Mouse (Mus musculus): ENCODE data around the gene Doc2a. TPM values are rescaled to one million over a fixed set of nuclear protein-coding genes. Genes with fewer than 3 reads are reported as not detected.
A peak's percentile ranks its signal among the peaks of the same experiment; 100 is the strongest.

The Doc2a gene
- polyA plus RNA-seq, 1 experiment = not detected

DNA sequence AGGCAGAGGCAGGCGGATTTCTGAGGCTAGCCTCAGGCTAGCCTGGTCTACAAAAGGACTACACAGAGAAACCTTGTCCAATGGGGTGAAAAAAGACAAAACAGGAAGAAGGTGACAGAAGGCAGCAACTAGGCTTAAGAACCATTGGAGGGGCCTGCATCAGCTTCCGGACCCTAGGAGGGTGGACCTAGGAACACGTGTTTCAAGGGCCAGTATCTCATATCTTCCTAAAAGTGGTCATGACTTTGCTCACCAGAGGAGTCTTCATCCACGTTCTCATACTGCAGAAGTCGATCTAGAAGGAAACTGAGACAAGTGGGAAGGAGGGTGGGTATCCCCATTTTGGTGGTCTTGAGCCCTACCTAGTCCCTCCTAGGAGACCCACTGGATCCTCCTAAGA, 13.8 kb downstream of the Doc2a start:
- H3K36me3 ChIP-seq (ENCODE audit: control insufficient read depth, insufficient read depth) = no peaks in the 10 kb centered on the region
- no peaks in the 10 kb centered on the region for H3K27me3 ChIP-seq (ENCODE audit: control insufficient read depth, insufficient read depth, insufficient read length)
- H3ac ChIP-seq (ENCODE audit: control insufficient read depth, insufficient read length) = peak overlapping the region; percentile 47
- TF ChIP-seq POLR2AphosphoS2 (IDR thresholded peaks at IDR 0.05; ENCODE audit: insufficient read length, low read depth) (no peak), REST (IDR thresholded peaks at IDR 0.05; ENCODE audit: insufficient read depth, insufficient read length) (no peak), SRF (IDR thresholded peaks at IDR 0.05; ENCODE audit: control insufficient read depth, insufficient read length, low read depth) (no peak), MYOD1 (IDR thresholded peaks at IDR 0.05; ENCODE audit: control insufficient read depth in 1 of 3, insufficient read length in 2 of 3, low read depth in 2 of 3) (no peak), POLR2A (IDR thresholded peaks at IDR 0.05; ENCODE audit: insufficient read length, low read depth) (no peak), CEBPB (IDR thresholded peaks at IDR 0.05; ENCODE audit: insufficient read depth, poor library complexity, severe bottlenecking) (no peak), TCF12 (IDR thresholded peaks at IDR 0.05; ENCODE audit: insufficient read depth, poor library complexity, severe bottlenecking) (no peak), MYOG (IDR thresholded peaks at IDR 0.05; ENCODE audit: control insufficient read depth in 1 of 3, insufficient read depth in 1 of 3, insufficient read length in 2 of 3, low read depth in 2 of 3) (no peak), E2F4 (IDR thresholded peaks at IDR 0.05; ENCODE audit: insufficient read depth) (no peak), MAX (IDR thresholded peaks at IDR 0.05; ENCODE audit: low read depth) (no peak), USF1 (IDR thresholded peaks at IDR 0.05; ENCODE audit: low read depth) (no peak), TCF3 (IDR thresholded peaks at IDR 0.05; ENCODE audit: insufficient read length, low read depth) (no peak)
- peak overlapping the region; percentile 89 for H3K4me3 ChIP-seq
- H3K79me2 ChIP-seq (ENCODE audit: control insufficient read depth, insufficient read depth) = peaks cover 12% of the 10 kb centered on the region
- H3K4me2 ChIP-seq (ENCODE audit: low read depth) = peak overlapping the region; percentile 87

DNA sequence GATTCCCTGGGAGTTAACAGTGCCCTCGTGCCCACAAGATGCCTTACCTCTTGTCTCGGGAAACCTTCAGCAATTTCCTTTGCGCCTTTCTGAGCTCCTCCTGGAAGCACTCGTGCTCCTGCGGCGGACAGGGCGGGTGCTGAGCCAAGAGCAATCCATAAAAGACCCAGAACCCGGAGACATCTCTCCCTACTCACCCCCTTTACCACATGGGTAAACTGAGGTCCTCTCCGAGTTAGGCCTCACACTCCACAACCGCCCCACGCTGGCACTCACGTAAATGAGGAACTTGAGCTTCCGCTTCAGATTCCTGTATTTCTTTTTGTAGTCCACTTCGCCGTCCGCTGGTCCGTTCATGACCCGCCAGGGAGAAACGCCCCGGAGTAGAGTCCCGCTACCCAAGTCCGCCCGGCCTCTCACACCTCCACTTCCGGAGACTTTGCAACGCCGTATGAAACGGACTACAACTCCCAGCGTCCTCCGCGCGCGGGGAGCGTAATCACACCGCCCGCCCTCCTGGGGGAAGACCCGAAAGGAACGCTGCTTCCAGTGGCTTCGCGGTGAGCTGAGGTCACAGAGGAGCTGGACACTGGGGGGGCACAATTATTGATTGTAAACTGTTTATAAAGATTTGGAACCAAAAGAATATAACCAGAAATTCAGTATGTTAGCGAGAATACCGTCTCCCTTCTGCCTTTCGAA, 14.4 kb downstream of the Doc2a start, which contains the start of gene Hirip3:
Hirip3 (plus strand) TSS at position 544 of the 702 bp plus-strand sequence.
- H3ac ChIP-seq (ENCODE audit: control insufficient read depth, insufficient read length) = peak within 1 kb of the TSS; percentile 47
- H3K4me2 ChIP-seq (ENCODE audit: low read depth) = peak within 1 kb of the TSS; percentile 92
- H3K79me2 ChIP-seq (ENCODE audit: control insufficient read depth, insufficient read depth) = peaks cover 12% of the 10 kb centered on the region
- TF ChIP-seq MYOG (IDR thresholded peaks at IDR 0.05; ENCODE audit: control insufficient read depth in 1 of 3, insufficient read depth in 1 of 3, insufficient read length in 2 of 3, low read depth in 2 of 3) = no peak
- no peak for TF ChIP-seq TCF12 (IDR thresholded peaks at IDR 0.05; ENCODE audit: insufficient read depth, poor library complexity, severe bottlenecking)
- peak; percentile 77 for TF ChIP-seq POLR2A (IDR thresholded peaks at IDR 0.05; ENCODE audit: insufficient read length, low read depth)
- TF ChIP-seq MYOD1 (IDR thresholded peaks at IDR 0.05; ENCODE audit: control insufficient read depth in 1 of 3, insufficient read length in 2 of 3, low read depth in 2 of 3) = no peak
- peak; percentile 81 for TF ChIP-seq POLR2AphosphoS2 (IDR thresholded peaks at IDR 0.05; ENCODE audit: insufficient read length, low read depth)
- no peaks in the 10 kb centered on the region for H3K27me3 ChIP-seq (ENCODE audit: control insufficient read depth, insufficient read depth, insufficient read length)
- peak within 1 kb of the TSS; percentile 89 for H3K4me3 ChIP-seq
- H3K36me3 ChIP-seq (ENCODE audit: control insufficient read depth, insufficient read depth) = no peaks in the 10 kb centered on the region

DNA sequence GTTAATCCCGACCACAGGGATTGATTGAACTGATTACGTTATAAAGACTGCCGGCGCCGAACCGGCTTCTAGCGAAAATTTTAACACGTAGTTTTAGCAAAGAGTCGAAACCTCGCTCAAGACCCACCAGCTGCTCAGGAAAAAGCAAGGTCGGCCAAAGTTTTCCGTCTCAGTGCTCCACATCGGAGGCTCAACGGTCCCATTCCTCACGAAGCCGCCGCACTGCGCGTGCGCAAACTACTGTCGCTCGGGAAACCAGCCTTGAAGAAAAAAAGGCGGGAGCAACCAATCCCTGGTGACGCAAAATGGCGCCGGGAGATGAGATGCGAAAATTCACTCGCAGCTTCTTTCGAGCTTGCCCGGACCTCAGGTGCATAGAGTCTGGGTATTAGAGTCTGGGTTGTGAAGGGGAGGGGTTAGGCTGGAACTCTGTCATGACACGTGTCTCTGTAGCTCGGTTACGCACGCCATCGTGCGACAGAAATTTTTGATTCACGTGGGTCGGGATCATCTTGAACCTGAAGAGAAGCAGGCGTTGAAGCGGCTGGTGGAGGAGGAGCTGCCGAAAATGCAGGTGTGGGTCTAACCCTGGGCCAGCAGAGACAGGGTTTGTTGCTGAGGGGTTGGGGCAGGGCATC, 15.1 kb downstream of the Doc2a start, which contains the start of gene Ino80e:
Ino80e (minus strand) TSS at position 231 of the 638 bp plus-strand sequence.
- H3K36me3 ChIP-seq (ENCODE audit: control insufficient read depth, insufficient read depth) = no peaks in the 10 kb centered on the region
- H3K79me2 ChIP-seq (ENCODE audit: control insufficient read depth, insufficient read depth) = peaks cover 12% of the 10 kb centered on the region
- no peaks in the 10 kb centered on the region for H3K27me3 ChIP-seq (ENCODE audit: control insufficient read depth, insufficient read depth, insufficient read length)
- peak within 1 kb of the TSS; percentile 92 for H3K4me2 ChIP-seq (ENCODE audit: low read depth)
- peak within 1 kb of the TSS; percentile 89 for H3K4me3 ChIP-seq
- H3ac ChIP-seq (ENCODE audit: control insufficient read depth, insufficient read length) = peak within 1 kb of the TSS; percentile 47
- peak; percentile 39 for TF ChIP-seq E2F4 (IDR thresholded peaks at IDR 0.05; ENCODE audit: insufficient read depth)
- TF ChIP-seq USF1 (IDR thresholded peaks at IDR 0.05; ENCODE audit: low read depth) = no peak
- TF ChIP-seq POLR2A (IDR thresholded peaks at IDR 0.05; ENCODE audit: insufficient read length, low read depth) = peak; percentile 43
- peak; percentile 63 for TF ChIP-seq POLR2AphosphoS2 (IDR thresholded peaks at IDR 0.05; ENCODE audit: insufficient read length, low read depth)
- no peak for TF ChIP-seq MYOD1 (IDR thresholded peaks at IDR 0.05; ENCODE audit: control insufficient read depth in 1 of 3, insufficient read length in 2 of 3, low read depth in 2 of 3)
- no peak for TF ChIP-seq REST (IDR thresholded peaks at IDR 0.05; ENCODE audit: insufficient read depth, insufficient read length)

- peak overlapping the region; percentile 47 for H3ac ChIP-seq (ENCODE audit: control insufficient read depth, insufficient read length)
- H3K4me2 ChIP-seq (ENCODE audit: low read depth) = no peak overlapping the region
- H3K36me3 ChIP-seq (ENCODE audit: control insufficient read depth, insufficient read depth) = peaks cover 6% of the 10 kb centered on the region
- peaks cover 12% of the 10 kb centered on the region for H3K79me2 ChIP-seq (ENCODE audit: control insufficient read depth, insufficient read depth)
- H3K4me3 ChIP-seq = peak overlapping the region; percentile 89
- no peaks in the 10 kb centered on the region for H3K27me3 ChIP-seq (ENCODE audit: control insufficient read depth, insufficient read depth, insufficient read length)
- TF ChIP-seq TCF3 (IDR thresholded peaks at IDR 0.05; ENCODE audit: insufficient read length, low read depth) = no peak
- TF ChIP-seq POLR2AphosphoS2 (IDR thresholded peaks at IDR 0.05; ENCODE audit: insufficient read length, low read depth) = peak; percentile 73
- TF ChIP-seq E2F4 (IDR thresholded peaks at IDR 0.05; ENCODE audit: insufficient read depth) = no peak
- TF ChIP-seq MYOG (IDR thresholded peaks at IDR 0.05; ENCODE audit: control insufficient read depth in 1 of 3, insufficient read depth in 1 of 3, insufficient read length in 2 of 3, low read depth in 2 of 3) = no peak
- no peak for TF ChIP-seq SRF (IDR thresholded peaks at IDR 0.05; ENCODE audit: control insufficient read depth, insufficient read length, low read depth)
These were observed 16.6 kb downstream of the Doc2a start for GRCm38 (mm10) chr7:126863791-126864190.

DNA sequence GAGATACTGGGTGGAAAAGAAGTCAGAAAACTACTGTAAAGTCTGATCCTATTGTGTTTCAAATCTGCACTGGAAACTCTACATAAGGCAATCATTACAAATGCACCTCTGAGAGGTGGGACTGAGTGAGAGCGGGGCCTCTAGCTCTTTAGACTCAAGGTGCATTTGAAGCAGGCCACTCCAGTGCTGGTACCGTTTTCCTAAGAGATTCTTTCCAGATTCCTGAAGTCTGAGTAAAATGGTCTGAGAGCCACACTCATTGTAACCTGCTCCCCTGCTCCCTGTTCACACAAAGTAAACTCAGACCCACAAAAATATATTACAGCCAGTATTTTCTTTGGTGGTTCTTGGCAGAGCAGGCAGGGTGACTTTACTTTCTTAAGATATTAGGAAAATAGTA, 20.3 kb downstream of the Doc2a start:
- TF ChIP-seq MAX (IDR thresholded peaks at IDR 0.05; ENCODE audit: low read depth) (no peak), CEBPB (IDR thresholded peaks at IDR 0.05; ENCODE audit: insufficient read depth, poor library complexity, severe bottlenecking) (no peak), MYOD1 (IDR thresholded peaks at IDR 0.05; ENCODE audit: control insufficient read depth in 1 of 3, insufficient read length in 2 of 3, low read depth in 2 of 3) (no peak), POLR2AphosphoS2 (IDR thresholded peaks at IDR 0.05; ENCODE audit: insufficient read length, low read depth) (no peak), E2F4 (IDR thresholded peaks at IDR 0.05; ENCODE audit: insufficient read depth) (no peak), POLR2A (IDR thresholded peaks at IDR 0.05; ENCODE audit: insufficient read length, low read depth) (no peak)
- Histone ChIP-seq H3K36me3 (ENCODE audit: control insufficient read depth, insufficient read depth) (peaks cover 8% of the 10 kb centered on the region), H3K27me3 (ENCODE audit: control insufficient read depth, insufficient read depth, insufficient read length) (no peaks in the 10 kb centered on the region), H3K79me2 (ENCODE audit: control insufficient read depth, insufficient read depth) (no peaks in the 10 kb centered on the region), H3K4me2 (ENCODE audit: low read depth) (no peak overlapping the region), H3K4me3 (no peak overlapping the region), H3ac (ENCODE audit: control insufficient read depth, insufficient read length) (no peak overlapping the region)

Measured in myocyte (in vitro differentiated cells).